Mouse (Mus musculus): ENCODE measurements at regions not wholly inside any gene's neighbourhood (a gene's known extent, or its start where the extent isn't known, plus 50 kb on each side); places are given as distances from the start of the nearest gene placed in this dataset.

GRCm38 (mm10) chr2:167852582-167852981, 79.3 kb upstream of the Ptpn1 start:
- Histone ChIP-seq H3K36me3 (ENCODE audit: control insufficient read depth, insufficient read depth, low read length) (no peaks in the 10 kb centered on the region), H3K4me1 (ENCODE audit: control insufficient read depth, insufficient read depth, low read length) (peaks cover 4% of the 10 kb centered on the region; the same call in 1 of the 2 replicates), H3K9me3 (ENCODE audit: control insufficient read depth, low read length) (no peaks in the 10 kb centered on the region), H3K4me2 (no peak overlapping the region), H3K27me3 (ENCODE audit: control insufficient read depth, insufficient read depth, low read length) (no peaks in the 10 kb centered on the region), H3K27ac (ENCODE audit: low read depth, low read length) (no peak overlapping the region), H3K9ac (ENCODE audit: low read length) (no peak overlapping the region), H3K4me3 (ENCODE audit: low read depth, low read length) (no peak overlapping the region)
- ATAC-seq (ENCODE audit: low FRiP score) (no peak), DNase-seq (ENCODE audit: low spot score, missing footprints) (no peak)
- WGBS: 84% methylated on average over 9 of the region's 9 CpGs

- no peaks in the 10 kb centered on the region for H3K36me3 ChIP-seq (ENCODE audit: control insufficient read depth, insufficient read depth, low read length)
- H3K27ac ChIP-seq (ENCODE audit: low read depth, low read length): no peak overlapping the region
- H3K4me1 ChIP-seq (ENCODE audit: control insufficient read depth, insufficient read depth, low read length): peaks cover 4% of the 10 kb centered on the region; the same call in 1 of the 2 replicates
- no peak overlapping the region for H3K4me3 ChIP-seq (ENCODE audit: low read depth, low read length)
- H3K4me2 ChIP-seq: no peak overlapping the region
- ATAC-seq (ENCODE audit: low FRiP score) (no peak), DNase-seq (ENCODE audit: low spot score, missing footprints) (no peak)
- 32% methylated on average over 11 of the region's 11 CpGs for WGBS
- H3K27me3 ChIP-seq (ENCODE audit: control insufficient read depth, insufficient read depth, low read length): no peaks in the 10 kb centered on the region
- H3K9me3 ChIP-seq (ENCODE audit: control insufficient read depth, low read length): no peaks in the 10 kb centered on the region
- H3K9ac ChIP-seq (ENCODE audit: low read length): no peak overlapping the region
Observed at GRCm38 (mm10) chr2:167851216-167851896, 80.5 kb upstream of the Ptpn1 start.

- H3K4me3 ChIP-seq (ENCODE audit: low read depth, low read length): no peak overlapping the region
- 91% methylated on average over 10 of the region's 10 CpGs for WGBS
Observed at GRCm38 (mm10) chr2:167849999-167850552, 81.8 kb upstream of the Ptpn1 start.

GRCm38 (mm10) chr2:167848468-167849440, 83.1 kb upstream of the Ptpn1 start:
- Histone ChIP-seq H3K9me3 (ENCODE audit: control insufficient read depth, low read length) (no peaks in the 10 kb centered on the region), H3K27me3 (ENCODE audit: control insufficient read depth, insufficient read depth, low read length) (no peaks in the 10 kb centered on the region), H3K4me1 (ENCODE audit: control insufficient read depth, insufficient read depth, low read length) (peaks cover 4% of the 10 kb centered on the region; the same call in 1 of the 2 replicates), H3K9ac (ENCODE audit: low read length) (no peak overlapping the region), H3K27ac (ENCODE audit: low read depth, low read length) (no peak overlapping the region), H3K4me2 (no peak overlapping the region), H3K36me3 (ENCODE audit: control insufficient read depth, insufficient read depth, low read length) (no peaks in the 10 kb centered on the region), H3K4me3 (ENCODE audit: low read depth, low read length) (no peak overlapping the region)
- ATAC-seq (ENCODE audit: low FRiP score) (no peak), DNase-seq (ENCODE audit: low spot score, missing footprints) (no peak)
- 82% methylated on average over 7 of the region's 7 CpGs for WGBS

More at GRCm38 (mm10) chr2:167849999-167850552, 81.8 kb upstream of the Ptpn1 start:
- H3K36me3 ChIP-seq (ENCODE audit: control insufficient read depth, insufficient read depth, low read length): no peaks in the 10 kb centered on the region
- no peaks in the 10 kb centered on the region for H3K27me3 ChIP-seq (ENCODE audit: control insufficient read depth, insufficient read depth, low read length)
- H3K9ac ChIP-seq (ENCODE audit: low read length): no peak overlapping the region
- no peak for ATAC-seq (ENCODE audit: low FRiP score)
- no peak overlapping the region for H3K4me2 ChIP-seq
- H3K27ac ChIP-seq (ENCODE audit: low read depth, low read length): no peak overlapping the region
- no peaks in the 10 kb centered on the region for H3K9me3 ChIP-seq (ENCODE audit: control insufficient read depth, low read length)
- H3K4me1 ChIP-seq (ENCODE audit: control insufficient read depth, insufficient read depth, low read length): peaks cover 4% of the 10 kb centered on the region; the same call in 1 of the 2 replicates
- DNase-seq (ENCODE audit: low spot score, missing footprints): no peak

- H3K4me3 ChIP-seq (ENCODE audit: low read depth, low read length): no peak overlapping the region
- ATAC-seq (ENCODE audit: low FRiP score) (no peak), DNase-seq (ENCODE audit: low spot score, missing footprints) (no peak)
- no peak overlapping the region for H3K9ac ChIP-seq (ENCODE audit: low read length)
- H3K36me3 ChIP-seq (ENCODE audit: control insufficient read depth, insufficient read depth, low read length): no peaks in the 10 kb centered on the region
- H3K27ac ChIP-seq (ENCODE audit: low read depth, low read length): no peak overlapping the region
- WGBS: 77% methylated on average over 12 of the region's 12 CpGs
- H3K27me3 ChIP-seq (ENCODE audit: control insufficient read depth, insufficient read depth, low read length): no peaks in the 10 kb centered on the region
- no peak overlapping the region for H3K4me2 ChIP-seq
- peaks cover 4% of the 10 kb centered on the region; the same call in 1 of the 2 replicates for H3K4me1 ChIP-seq (ENCODE audit: control insufficient read depth, insufficient read depth, low read length)
- H3K9me3 ChIP-seq (ENCODE audit: control insufficient read depth, low read length): no peaks in the 10 kb centered on the region
Observed at GRCm38 (mm10) chr2:167847281-167848077, 84.4 kb upstream of the Ptpn1 start.

- no peak overlapping the region for H3K9ac ChIP-seq (ENCODE audit: low read length)
- 90% methylated on average over 5 of the region's 5 CpGs for WGBS
- no peak for ATAC-seq (ENCODE audit: low FRiP score)
Observed at GRCm38 (mm10) chr2:167845370-167845769, 86.5 kb upstream of the Ptpn1 start.

GRCm38 (mm10) chr2:167844556-167844955, 87.3 kb upstream of the Ptpn1 start:
- Histone ChIP-seq H3K4me2 (no peak overlapping the region), H3K36me3 (ENCODE audit: control insufficient read depth, insufficient read depth, low read length) (no peaks in the 10 kb centered on the region), H3K4me3 (ENCODE audit: low read depth, low read length) (no peak overlapping the region), H3K9me3 (ENCODE audit: control insufficient read depth, low read length) (no peaks in the 10 kb centered on the region), H3K9ac (ENCODE audit: low read length) (no peak overlapping the region), H3K4me1 (ENCODE audit: control insufficient read depth, insufficient read depth, low read length) (no peaks in the 10 kb centered on the region), H3K27ac (ENCODE audit: low read depth, low read length) (no peak overlapping the region), H3K27me3 (ENCODE audit: control insufficient read depth, insufficient read depth, low read length) (no peaks in the 10 kb centered on the region)
- 85% methylated on average over 7 of the region's 7 CpGs for WGBS
- DNase-seq (ENCODE audit: low spot score, missing footprints) (no peak), ATAC-seq (ENCODE audit: low FRiP score) (no peak)

More at GRCm38 (mm10) chr2:167845370-167845769, 86.5 kb upstream of the Ptpn1 start:
- no peak overlapping the region for H3K4me2 ChIP-seq
- no peak overlapping the region for H3K27ac ChIP-seq (ENCODE audit: low read depth, low read length)
- no peak overlapping the region for H3K4me3 ChIP-seq (ENCODE audit: low read depth, low read length)
- H3K4me1 ChIP-seq (ENCODE audit: control insufficient read depth, insufficient read depth, low read length): no peaks in the 10 kb centered on the region
- H3K27me3 ChIP-seq (ENCODE audit: control insufficient read depth, insufficient read depth, low read length): no peaks in the 10 kb centered on the region
- H3K36me3 ChIP-seq (ENCODE audit: control insufficient read depth, insufficient read depth, low read length): no peaks in the 10 kb centered on the region
- no peak for DNase-seq (ENCODE audit: low spot score, missing footprints)
- H3K9me3 ChIP-seq (ENCODE audit: control insufficient read depth, low read length): no peaks in the 10 kb centered on the region

- no peaks in the 10 kb centered on the region for H3K9me3 ChIP-seq (ENCODE audit: control insufficient read depth, low read length)
- no peak overlapping the region for H3K4me3 ChIP-seq (ENCODE audit: low read depth, low read length)
- DNase-seq (ENCODE audit: low spot score, missing footprints): no peak
- no peaks in the 10 kb centered on the region for H3K36me3 ChIP-seq (ENCODE audit: control insufficient read depth, insufficient read depth, low read length)
- ATAC-seq (ENCODE audit: low FRiP score): no peak
- no peaks in the 10 kb centered on the region for H3K27me3 ChIP-seq (ENCODE audit: control insufficient read depth, insufficient read depth, low read length)
- no peak overlapping the region for H3K4me2 ChIP-seq
- no peaks in the 10 kb centered on the region for H3K4me1 ChIP-seq (ENCODE audit: control insufficient read depth, insufficient read depth, low read length)
- no peak overlapping the region for H3K9ac ChIP-seq (ENCODE audit: low read length)
- 73% methylated on average over 5 of the region's 5 CpGs for WGBS
- H3K27ac ChIP-seq (ENCODE audit: low read depth, low read length): no peak overlapping the region
Observed at GRCm38 (mm10) chr2:167843921-167844320, 87.9 kb upstream of the Ptpn1 start.

Measured in midbrain, embryonic 11.5 days (tissue).